In genomic region chr2:120065243-120065642, GRCm38 (mm10) we compare ENCODE assay signal across 9 mouse cellular contexts.
"Had no signal": no experiment of that assay in that cellular context is flagged by ENCODE, and none has a peak within 500 bp of the region (broad histone marks: within the 10 kb centered on the region; RNA-seq: fewer than 3 reads in every experiment).

No protein-coding gene starts in this region.

- DNase-seq: kidney, adult 11 months; kidney, adult 8-10 months; kidney, postnatal 10 days; kidney, postnatal 36 days; liver; lung, adult 18-20 months; lung, postnatal 10 days; lung, postnatal 36 days; thymus, postnatal 25 days had no signal
